Mouse (Mus musculus): ENCODE data around the gene Rnf166.

Rnf166 gene

DNA sequence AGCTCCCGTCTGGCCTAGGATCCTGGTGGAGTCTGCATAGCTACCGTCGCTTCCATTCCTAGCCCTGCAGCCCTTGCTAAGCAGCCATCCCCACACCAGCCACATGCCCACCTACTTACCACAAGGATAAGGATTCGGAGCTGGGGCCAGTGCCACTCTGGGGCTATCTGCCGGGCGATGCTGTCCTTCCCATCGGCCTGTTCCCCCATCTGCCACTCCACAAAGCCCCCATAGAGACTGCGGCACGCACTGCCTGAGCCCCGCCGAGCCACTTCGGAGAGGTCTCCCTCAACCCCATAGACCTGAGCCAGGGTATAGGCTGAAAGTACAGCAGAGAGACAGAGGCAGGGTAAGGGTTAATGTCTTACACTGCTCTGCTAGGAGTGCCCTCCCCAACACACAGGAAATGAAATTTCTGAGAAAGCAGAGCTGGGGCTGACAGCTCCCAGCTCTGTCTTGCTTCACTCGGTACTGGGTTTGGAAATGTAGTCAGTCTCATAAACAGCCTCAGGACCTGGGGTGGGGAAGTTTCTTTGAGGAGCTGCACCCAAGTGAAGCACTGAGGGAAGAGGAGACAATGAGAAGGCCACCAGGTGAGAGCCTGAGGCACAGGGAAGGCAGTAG is 38.0 kb downstream of the Rnf166 start:
- DNase-seq (ENCODE audit: low spot score): no peak

DNA sequence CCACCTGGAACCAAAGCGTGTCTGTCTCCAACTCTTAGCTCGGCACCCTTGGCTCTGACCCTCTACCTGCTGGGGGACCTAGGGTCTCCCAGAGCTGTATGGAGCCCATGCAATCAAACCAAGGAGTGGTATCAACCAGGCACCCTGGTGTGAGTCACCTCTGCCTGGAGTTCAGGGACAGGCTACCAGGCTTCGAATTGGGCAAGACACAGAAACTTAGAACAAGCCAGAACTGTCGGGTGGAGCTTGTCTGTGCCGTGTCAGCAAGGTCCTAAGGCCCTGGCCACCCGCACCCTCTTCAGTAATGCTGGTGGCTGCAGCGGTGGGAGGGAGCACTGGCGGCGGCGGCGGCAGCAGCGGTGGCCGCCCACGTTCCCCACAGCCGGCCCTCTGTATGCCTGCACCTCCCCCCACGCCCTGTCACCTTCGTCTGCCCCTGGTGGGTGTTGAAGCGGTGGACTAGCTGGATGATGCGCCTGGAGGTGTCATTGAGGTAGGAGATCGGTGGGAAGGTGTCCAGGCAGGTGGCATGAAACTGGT is 39.2 kb downstream of the Rnf166 start:
- DNase-seq (ENCODE audit: low spot score): no peak

DNA sequence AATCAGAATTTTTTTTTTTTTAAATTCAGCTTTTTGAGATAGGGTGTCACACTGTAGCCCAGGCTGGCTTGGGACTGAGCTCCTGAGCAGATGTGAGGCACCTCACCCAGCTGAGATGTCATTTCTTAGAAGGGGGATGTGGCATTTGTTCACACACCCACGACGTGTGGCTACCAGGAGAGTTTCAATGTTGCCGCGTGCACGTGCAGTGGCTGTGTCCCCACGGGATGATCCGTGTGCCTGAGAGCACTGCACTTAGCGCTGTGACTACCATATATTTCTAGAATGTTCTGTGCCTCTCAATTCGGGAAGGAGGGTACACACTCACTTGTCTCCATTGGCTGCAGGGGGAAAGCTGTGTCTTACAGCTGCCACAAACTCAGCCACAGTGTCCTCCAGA is 39.7 kb downstream of the Rnf166 start:
- DNase-seq (ENCODE audit: low spot score): no peak

DNA sequence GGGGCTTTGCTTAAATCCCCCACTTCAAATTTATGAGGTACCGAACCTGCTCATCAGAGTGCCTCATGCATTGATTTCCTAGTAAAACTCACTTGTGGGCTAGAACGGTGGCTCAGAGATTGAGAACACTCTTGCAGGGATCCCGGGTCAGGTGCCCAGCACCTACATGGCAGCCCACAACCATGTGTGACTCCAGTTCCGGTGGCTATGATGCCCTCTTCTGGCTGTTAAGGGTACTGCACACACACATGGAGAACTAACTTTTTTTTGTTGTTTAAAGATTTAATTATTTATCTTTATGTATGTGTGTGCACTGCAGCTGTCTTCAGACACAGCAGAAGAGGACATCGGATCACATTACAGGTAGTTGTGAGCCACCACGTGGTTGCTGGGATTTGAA is 40.5 kb downstream of the Rnf166 start:
- DNase-seq (ENCODE audit: low spot score): no peak

DNA sequence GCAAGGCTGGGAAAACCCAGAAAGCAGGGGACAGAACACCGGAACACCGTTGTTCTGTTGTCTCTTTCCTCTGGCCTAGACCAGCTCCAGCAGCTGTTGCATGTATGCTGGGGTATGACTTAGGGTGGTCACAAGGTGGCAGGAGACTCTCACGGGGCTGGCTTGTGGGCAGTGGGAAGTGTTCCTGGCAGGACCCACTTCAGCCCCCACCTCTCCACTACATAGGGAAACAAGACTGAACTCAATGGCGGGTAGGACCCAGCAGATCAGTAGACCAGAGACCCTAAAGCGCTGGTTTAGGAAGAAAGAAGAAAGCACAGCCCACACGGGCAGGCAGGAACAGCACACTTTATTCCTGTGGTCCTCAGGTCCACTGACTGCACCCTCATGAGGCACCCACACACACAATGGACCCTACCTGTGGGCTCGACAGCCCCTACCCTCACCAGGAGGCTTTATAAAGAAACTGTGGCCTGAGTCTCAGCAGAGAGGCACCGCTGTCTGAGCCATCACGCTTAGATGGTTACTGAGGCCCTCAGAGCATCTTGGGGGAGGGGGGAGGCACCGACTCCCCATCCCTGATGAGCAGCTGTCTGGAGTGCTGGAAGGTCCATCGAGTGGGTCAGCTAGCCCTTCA is 42.5 kb downstream of the Rnf166 start:
- no peak for DNase-seq (ENCODE audit: low spot score)

DNA sequence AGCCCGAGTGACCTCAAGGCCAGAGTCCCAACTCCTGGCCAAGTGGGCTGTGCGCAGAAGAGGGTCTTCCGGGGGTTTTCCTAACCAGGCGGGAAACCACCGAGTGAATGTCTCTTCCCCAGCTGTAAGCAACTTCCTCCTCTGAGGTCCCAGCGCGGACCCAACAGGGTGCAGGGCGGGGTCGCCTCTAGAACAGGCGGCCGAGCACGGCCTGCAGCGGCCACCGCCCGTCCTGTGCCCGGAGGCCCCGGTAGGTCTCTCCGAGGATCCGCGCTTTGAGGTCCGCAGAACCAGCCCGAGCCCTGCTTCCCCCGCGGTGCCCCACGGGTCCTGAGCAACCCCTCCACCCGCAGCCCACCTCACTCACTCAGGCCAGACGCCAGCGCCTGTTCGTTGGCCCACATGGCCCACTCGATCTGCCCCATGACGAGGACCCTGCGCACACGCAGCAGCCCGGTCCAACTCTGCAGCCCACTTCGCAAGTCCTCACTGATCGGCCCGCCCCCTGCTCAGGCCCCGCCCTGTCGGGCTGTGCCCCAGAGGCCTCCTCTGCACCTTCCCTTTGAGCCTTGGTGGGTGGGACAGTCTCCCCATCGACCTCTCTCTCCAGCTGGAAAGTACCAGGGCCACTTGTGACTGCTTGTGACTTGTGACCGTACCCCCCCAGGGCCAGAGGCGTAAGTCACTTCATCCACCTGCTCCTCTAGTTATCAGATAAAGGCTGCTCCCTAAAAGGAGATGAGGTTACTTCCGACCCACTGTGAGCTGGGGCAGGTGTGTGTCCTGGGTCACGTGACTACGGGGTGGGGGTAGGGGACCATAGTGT is 43.2 kb downstream of the Rnf166 start, which contains the start of gene Cyba:
Gene Cyba, minus strand, starts transcription at position 488 of the 826 bp plus-strand sequence.
- DNase-seq (ENCODE audit: low spot score): no peak

DNA sequence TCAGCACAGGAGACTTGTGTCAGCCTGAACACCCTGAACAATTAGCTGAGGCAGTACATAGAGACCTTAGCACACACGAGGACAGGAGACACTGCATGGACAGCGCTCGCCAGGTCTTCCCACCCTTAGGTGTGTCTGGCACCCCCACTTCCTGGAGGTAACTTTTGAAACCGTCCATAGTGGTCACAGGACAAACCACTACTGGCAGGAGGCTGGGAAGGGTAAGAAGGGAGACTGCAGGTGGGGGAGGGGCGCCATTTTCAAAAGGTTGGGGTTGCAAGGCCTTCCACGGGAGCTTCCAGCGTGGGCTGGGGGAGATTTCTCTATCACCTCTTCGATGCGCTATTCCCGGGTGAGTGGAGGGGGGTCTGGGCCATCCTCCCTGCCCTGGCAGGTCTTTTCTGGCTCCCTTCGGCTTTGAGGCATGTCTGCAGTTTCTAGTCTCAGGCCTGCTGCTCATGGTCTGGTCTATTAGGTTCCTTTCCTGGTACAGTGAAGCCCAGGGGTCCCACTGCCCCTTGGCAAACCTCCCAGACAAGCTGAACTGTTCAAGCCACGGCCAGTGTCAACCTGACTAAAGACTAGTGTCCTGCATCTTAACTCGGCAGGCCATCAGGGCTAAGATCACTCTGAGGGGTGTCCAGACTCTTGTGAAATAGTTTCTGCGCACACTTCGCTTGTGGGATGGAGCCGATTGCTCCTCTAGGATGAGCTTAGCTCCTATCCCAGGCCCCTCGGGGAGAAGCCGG is 44.0 kb downstream of the Rnf166 start:
- DNase-seq (ENCODE audit: low spot score): no peak

DNA sequence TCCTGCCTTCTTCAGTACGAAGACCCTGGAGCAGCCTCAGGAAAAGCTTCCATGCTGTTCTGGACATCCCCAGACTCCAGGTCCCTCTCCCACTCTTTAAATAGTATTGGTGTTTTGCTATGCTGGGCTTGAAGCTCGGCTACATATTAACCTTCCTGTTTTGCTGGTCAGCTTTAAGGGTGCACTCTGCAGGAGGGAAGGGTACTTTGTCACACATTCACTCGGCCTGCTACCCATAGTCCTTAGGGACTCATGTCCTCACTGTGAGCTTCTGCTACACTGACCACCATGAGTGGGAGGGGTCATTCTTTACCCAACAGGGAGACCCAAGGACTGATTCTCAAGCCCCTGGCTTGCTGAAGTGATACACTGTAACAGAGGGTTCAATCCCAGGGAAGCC is 45.2 kb downstream of the Rnf166 start:
- DNase-seq (ENCODE audit: low spot score): no peak

DNA sequence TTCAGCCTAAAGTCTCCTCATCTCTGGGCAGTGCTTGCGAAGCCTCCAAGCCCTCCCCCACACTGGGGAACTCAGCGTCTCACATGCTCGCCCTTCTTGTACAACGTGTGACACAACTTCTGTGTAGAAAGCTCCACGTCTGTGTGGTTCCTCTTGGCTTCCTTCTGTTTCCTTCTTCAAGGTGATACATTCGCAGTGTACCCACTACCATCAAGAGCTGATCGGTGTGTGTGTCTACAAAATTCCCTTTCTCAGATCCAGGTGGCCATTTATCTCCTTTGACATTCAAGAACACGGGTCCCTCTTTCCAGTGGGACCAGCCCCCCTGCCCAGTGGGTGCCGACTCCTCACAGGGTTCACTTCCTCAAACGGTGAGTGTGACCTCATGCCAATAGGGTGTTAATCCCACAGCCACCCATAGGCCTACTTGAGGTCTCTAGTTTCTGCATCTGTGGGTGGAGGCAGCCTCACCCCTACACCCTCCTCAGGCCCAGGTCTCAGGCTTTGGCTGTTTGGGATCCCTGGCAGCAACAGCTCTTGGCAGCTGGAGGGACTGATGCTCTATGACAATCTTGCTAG is 45.7 kb downstream of the Rnf166 start:
- DNase-seq (ENCODE audit: low spot score): no peak

DNA sequence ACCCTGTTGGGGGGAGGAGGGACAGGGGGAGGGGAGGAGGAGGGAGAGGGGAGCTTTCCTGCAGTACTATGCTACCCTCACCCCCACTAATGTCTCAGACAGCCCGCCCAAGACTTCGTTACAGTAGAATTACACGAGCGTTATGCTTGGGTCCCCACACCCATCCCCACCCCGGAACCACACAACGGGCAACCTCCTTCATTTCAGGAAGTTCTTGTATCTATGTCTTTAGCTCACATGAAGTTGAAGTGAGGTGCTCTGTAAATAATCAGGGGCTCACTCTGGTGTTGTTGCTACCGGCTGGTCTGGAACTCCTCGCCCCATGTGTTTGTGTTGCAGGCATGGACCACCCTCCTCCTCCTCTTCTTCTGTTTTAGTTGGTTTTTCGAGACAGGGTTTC is 47.7 kb downstream of the Rnf166 start:
- no peak for DNase-seq (ENCODE audit: low spot score)

DNA sequence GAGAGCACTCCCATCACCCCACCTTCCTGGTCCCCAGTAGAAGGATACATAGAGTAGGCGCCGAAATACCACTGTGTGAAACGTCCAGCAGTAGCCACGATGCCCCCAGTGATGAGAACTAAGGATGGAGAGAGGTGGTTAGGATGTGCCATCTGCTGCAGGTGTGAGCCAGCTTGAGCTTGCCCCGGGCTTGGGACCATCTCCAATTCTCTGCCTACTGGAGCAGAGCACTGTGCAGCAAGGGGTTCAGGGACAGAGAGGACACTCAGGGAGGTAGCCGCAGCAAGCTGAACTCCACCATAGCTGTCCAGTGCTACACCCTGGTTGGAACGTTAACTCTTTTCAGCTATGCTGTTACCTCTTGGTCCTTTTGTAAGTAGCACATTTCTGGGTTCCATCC is 48.3 kb downstream of the Rnf166 start:
- DNase-seq (ENCODE audit: low spot score): no peak

DNA sequence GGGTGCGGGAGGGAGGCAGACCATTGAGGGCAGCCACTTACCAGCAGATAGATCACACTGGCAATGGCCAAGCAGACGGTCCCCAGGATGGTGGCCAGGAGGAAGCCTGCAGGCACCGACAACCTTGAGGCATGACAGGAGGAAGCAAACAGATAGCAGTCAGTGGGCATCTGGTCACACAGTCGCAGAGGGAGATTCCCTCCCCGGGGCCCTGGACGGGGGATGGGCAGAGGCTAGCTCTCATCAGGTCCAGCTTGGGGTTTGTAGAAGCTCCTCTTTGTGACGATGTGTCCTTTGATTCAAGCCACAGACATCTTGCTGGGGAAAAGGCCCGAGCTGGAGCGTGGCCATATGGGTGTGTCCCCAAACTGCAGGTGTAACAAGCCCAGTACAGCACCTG is 49.7 kb downstream of the Rnf166 start:
- DNase-seq (ENCODE audit: low spot score): no peak

DNA sequence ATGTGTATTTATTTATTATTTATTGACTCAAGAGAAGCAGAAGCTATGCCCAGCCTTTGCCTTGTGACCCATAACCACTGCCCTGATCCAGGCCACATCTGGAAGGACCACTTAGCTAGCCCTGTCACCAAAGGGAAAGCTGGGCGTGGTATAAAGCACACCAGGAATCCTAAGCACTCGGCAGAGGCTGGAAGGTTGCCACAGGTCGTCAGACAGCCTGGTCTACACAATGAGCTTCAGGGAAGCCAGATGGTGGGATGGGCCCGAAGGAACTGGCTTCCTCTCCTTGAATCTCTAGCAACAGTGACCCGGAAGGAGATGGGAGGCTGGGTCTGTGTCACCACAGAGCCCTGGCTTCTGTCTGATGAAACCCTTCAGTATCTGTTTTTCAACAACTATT is 52.2 kb downstream of the Rnf166 start:
- DNase-seq (ENCODE audit: low spot score): no peak

DNA sequence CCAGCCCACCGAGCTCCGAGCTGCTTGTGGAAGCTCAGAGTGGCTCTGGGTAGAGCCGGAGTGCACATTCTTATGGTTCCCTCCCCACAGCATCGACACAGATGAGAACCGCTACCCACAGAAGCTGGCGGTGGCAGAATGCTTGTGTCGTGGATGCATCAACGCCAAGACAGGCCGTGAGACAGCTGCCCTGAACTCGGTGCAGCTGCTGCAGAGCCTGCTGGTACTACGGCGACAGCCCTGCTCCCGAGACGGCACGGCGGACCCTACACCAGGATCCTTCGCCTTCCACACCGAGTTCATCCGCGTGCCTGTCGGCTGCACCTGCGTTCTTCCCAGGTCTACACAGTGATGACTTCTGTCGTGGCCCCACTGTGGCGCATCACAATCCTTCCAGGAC is 52.6 kb downstream of the Rnf166 start:
- no peak for DNase-seq (ENCODE audit: low spot score)

DNA sequence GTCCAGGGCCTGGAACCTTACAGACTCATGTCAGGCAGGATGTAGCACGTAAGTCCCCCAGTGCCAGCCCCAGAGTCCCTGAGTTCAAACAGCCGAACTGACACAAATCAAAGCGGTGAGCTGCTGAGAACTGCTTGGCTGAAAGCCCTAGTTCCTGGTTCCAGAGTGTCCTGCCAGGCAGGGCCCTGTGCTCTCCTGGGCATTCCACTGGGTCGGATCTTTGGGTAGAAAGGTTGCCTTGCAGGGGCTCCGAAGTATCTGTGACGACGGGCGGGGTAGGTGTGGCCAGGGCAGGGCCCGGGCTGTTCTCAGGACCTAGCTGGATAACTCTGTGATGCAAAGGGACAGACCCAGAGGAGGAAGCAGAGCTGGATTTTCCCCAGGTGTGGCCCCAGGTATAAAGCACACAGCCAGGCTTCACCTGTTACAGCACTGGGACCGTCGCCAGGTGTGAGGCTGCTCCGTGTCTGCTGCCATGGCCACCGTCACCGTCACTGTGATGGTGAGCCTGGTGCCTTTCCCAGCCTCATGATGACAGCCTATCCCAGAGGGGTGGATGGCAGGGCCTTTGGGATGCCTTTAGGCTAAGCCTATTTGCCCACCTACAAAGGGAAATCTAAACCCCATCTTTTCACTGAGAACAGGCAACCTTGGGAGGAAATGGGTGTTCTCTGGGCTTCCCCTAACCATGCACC is 54.3 kb downstream of the Rnf166 start, which contains the start of gene Il17c:
Gene Il17c, plus strand, starts transcription at position 645 of the 695 bp plus-strand sequence.
- DNase-seq (ENCODE audit: low spot score): no peak

DNA sequence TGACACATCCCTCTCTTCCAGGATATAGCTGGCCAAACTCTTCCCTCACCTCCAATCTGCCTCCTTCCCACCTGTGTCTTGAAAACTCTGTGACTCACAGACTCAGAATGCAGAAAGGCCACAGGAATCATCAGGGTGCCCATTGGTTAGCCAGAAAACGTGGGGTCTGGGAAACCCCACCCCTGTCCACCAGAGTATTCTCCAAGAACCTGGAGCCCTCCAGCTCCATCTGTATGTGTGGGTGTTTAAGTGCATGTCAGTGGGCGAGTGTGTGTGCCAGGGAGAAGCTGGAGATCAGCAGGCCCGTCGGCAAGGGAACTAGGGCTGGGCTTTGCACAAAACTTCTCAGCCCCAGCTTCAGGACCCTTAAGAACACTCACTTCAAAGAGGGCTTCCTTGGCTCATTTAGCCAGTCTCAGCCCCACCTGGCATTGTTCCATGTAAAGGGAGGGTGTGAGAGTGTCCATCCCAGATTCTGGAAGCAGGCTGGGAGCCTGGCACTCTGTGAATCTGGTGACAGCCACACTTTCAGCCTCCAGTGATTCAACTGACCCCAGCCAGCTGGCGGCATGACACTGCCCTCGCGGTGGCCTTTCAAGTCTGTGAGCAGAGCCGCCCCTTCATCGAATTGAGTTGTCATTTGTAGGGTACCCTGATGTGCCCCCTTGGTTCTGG is 55.8 kb downstream of the Rnf166 start:
- peak; percentile 9 for DNase-seq (ENCODE audit: low spot score)
